Mouse (Mus musculus) liver, embryonic 16.5 days (tissue): Measurements from ENCODE around the gene Sox10. TPM values are rescaled to one million over a fixed set of nuclear protein-coding genes. Genes with fewer than 3 reads are reported as not detected.

Experiments used
- ATAC-seq: fragments of 200-750 bp; cut with Nextera tagmentation; 2 replicates; pipeline ENCODE4 v1.8.0; 2017; ENCODE audit warnings: low read depth, mild to moderate bottlenecking, moderate number of reproducible peaks, moderate library complexity
- H3K27ac ChIP-seq: fragments of 300-500 bp; sonication (generic); 2 replicates; pipeline ENCODE4 v1.5.1; 2014; ENCODE audit warnings: mild to moderate bottlenecking, low read length
- H3K27me3 ChIP-seq: fragments of 300-500 bp; sonication (generic); 2 replicates; pipeline ENCODE4 v1.6.1; 2014; ENCODE audit warnings: low read depth, low read length, mixed read lengths; ENCODE audit not compliant: control insufficient read depth, insufficient read depth
- H3K36me3 ChIP-seq: fragments of 300-500 bp; sonication (generic); 2 replicates; pipeline ENCODE4 v1.6.1; 2014; ENCODE audit warnings: mild to moderate bottlenecking; ENCODE audit not compliant: control insufficient read depth, insufficient read depth
- H3K4me1 ChIP-seq: fragments of 300-500 bp; sonication (generic); 2 replicates; pipeline ENCODE4 v1.6.1; 2014; ENCODE audit warnings: low read depth, low read length, mixed read lengths; ENCODE audit not compliant: control insufficient read depth
- H3K4me2 ChIP-seq: fragments of 300-500 bp; sonication (generic); 2 replicates; pipeline ENCODE4 v1.6.1; 2014; ENCODE audit warnings: low read depth, low read length, mixed read lengths
- H3K4me3 ChIP-seq: fragments of 300-500 bp; sonication (generic); 2 replicates; pipeline ENCODE4 v1.5.1; 2014; ENCODE audit warnings: low read depth, mild to moderate bottlenecking, low read length
- H3K9ac ChIP-seq: fragments of 300-500 bp; sonication (generic); 2 replicates; pipeline ENCODE4 v1.6.1; 2014; ENCODE audit warnings: low read depth, low read length
- H3K9me3 ChIP-seq: fragments of 300-500 bp; sonication (generic); replicated peaks from 2 replicates; pipeline ENCODE4 v1.6.1; 2016; ENCODE audit warnings: low read length; ENCODE audit not compliant: control insufficient read depth
- WGBS: fragments of 180-500 bp; shearing (Covaris S2); extraction: QIAGEN DNeasy Blood & Tissue Kit; methylation state at CpG from one replicate; pipeline ENCODE4 v1.1.7; 2014; ENCODE audit not compliant: insufficient replicate concordance; 5-methylcytosine and 5-hydroxymethylcytosine counted together
- polyA plus RNA-seq: library from polyadenylated mRNA; unstranded; fragments of >200 nt; fragmentation: Nextera tagmentation; extraction: Ambion mirVana; gene quantifications from 2 replicates; pipeline ENCODE4 v1.2.1, GENCODE M21; 2015

Sox10 gene
- polyA plus RNA-seq, 1 experiment from 2014 or later, result 0.13 TPM

DNA sequence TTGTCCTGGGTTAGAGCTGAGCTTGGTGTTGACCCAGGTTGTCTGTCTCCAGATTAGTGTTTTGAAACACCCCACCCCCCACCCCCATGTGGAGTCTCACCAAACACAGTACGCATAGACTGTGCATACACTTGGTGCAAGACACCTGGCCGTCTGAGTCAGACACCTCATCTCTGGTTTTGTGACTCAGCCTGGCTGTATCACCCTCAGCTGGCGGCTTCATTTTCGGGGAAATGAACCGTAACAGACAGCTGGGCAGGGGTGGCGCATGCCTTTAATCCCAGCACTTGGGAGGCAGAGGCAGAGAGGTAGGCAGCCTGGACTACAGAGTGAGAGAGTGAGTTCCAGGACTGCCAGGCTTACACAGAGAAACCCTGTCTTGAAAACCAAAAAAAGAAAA lies 11.9 kb upstream of the Sox10 start:
- no peak overlapping the region for H3K4me3 ChIP-seq
- H3K4me2 ChIP-seq, result no peak overlapping the region
- H3K9me3 ChIP-seq, result no peaks in the 10 kb centered on the region
- no peak overlapping the region for H3K27ac ChIP-seq
- ATAC-seq, result peak; percentile 25; the same call in 1 of the 2 replicates
- H3K4me1 ChIP-seq, result no peaks in the 10 kb centered on the region; the same call in none of the 2 replicates
- WGBS, result 58% methylated on average over 6 of the region's 6 CpGs
- no peaks in the 10 kb centered on the region for H3K27me3 ChIP-seq
- no peaks in the 10 kb centered on the region for H3K36me3 ChIP-seq
- H3K9ac ChIP-seq, result no peak overlapping the region

DNA sequence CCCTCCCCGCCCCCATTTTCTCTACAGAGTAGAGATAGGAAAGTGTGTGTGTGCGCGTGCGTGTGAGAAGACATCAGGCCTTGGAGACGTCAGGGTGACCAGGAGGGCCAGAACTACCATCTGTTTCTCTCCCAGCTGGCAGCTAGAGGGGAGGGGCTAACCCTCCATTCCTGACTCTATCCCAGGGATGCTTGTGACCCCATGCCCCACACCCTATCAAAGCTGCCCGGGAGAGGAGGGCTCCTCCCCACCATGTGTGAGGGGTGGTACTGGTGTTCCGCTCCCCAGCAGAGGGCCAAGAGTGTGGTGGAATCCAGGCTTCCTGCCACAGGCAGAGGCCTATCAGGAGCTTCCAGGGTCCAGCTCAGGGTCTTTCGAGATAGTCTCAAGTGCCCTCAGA lies 1.7 kb upstream of the Sox10 start:
- no peaks in the 10 kb centered on the region for H3K9me3 ChIP-seq
- H3K4me3 ChIP-seq, result no peak overlapping the region
- H3K4me2 ChIP-seq, result no peak overlapping the region
- H3K27me3 ChIP-seq, result peaks cover 37% of the 10 kb centered on the region
- WGBS, result 50% methylated on average over 8 of the region's 8 CpGs
- H3K36me3 ChIP-seq, result no peaks in the 10 kb centered on the region
- no peak overlapping the region for H3K9ac ChIP-seq
- no peaks in the 10 kb centered on the region for H3K4me1 ChIP-seq
- no peak for ATAC-seq
- H3K27ac ChIP-seq, result no peak overlapping the region

DNA sequence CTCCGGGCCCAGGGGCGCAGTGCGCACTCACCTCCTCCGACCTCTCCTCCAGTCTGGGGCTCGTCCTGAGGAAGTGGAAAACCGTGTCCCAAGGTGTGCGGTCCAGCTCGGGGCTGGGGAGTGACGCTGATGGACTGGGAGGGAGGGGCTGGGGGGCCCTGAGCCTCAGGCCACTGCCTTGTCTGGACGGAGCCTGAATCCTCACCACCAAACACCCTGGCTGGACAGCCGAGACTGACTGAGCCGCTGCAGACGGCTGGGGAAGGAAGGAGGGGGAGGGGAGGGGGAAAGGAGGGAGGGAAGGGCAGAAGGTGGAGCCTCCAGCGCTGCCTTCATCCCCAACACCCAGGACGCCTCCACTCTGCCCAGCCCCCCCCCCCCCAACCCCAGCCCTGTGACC lies 789 bp downstream of the Sox10 start:
- no peak for ATAC-seq
- Histone ChIP-seq H3K9me3 (no peaks in the 10 kb centered on the region), H3K4me1 (no peaks in the 10 kb centered on the region), H3K27me3 (peaks cover 44% of the 10 kb centered on the region), H3K4me3 (no peak overlapping the region), H3K9ac (no peak overlapping the region), H3K36me3 (no peaks in the 10 kb centered on the region), H3K27ac (no peak overlapping the region), H3K4me2 (no peak overlapping the region)
- 9% methylated on average over 13 of the region's 15 CpGs for WGBS

DNA sequence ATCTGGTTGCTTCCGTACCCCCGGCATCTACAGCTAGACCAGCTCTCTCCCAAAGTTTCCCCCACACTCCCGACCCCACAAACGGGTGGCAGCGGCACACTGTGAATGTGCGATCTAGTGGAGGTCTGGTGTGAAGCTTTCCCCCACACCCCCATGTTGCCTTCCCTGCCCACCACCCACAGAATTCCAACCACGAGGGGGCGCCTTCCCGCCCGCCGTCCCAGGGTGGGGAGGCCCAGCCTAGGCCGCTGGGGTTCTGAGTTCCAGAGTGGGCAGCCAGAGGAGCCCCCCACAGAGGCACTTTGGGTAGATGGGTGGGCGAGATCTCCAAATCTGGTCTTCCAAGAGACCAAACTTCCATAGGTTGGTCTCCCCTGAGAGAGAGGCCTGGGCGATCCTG lies 2.2 kb downstream of the Sox10 start:
- Histone ChIP-seq H3K27ac (no peak overlapping the region), H3K9ac (no peak overlapping the region), H3K4me1 (no peaks in the 10 kb centered on the region), H3K27me3 (peaks cover 44% of the 10 kb centered on the region), H3K9me3 (no peaks in the 10 kb centered on the region), H3K36me3 (no peaks in the 10 kb centered on the region), H3K4me3 (no peak overlapping the region), H3K4me2 (no peak overlapping the region)
- WGBS, result 34% methylated on average over 14 of the region's 14 CpGs
- no peak for ATAC-seq

DNA sequence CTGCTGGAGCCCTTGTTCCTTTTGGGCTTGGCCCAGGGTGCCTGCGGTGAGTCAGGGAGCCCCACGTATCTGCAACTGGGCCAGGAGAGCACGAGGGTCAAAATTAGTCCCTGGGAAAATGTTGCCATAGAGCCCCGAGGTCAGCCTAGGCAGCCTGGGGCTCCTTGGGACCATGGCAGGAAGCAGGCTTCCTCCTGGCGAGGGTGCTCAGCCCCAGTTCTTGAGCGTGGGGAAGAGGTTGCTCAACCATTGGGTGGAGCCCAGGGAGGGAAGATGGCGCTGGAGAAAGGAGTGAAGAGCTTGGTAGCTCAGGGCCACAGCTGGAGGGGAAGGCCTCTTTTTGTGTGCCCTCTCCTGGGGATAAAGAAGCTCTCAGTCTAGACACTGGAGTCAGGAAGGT lies 2.7 kb downstream of the Sox10 start:
- peaks cover 44% of the 10 kb centered on the region for H3K27me3 ChIP-seq
- H3K4me3 ChIP-seq, result no peak overlapping the region
- no peak overlapping the region for H3K27ac ChIP-seq
- H3K4me2 ChIP-seq, result no peak overlapping the region
- H3K9ac ChIP-seq, result no peak overlapping the region
- H3K36me3 ChIP-seq, result no peaks in the 10 kb centered on the region
- no peak for ATAC-seq
- no peaks in the 10 kb centered on the region for H3K9me3 ChIP-seq
- WGBS, result 38% methylated on average over 7 of the region's 7 CpGs
- no peaks in the 10 kb centered on the region for H3K4me1 ChIP-seq

DNA sequence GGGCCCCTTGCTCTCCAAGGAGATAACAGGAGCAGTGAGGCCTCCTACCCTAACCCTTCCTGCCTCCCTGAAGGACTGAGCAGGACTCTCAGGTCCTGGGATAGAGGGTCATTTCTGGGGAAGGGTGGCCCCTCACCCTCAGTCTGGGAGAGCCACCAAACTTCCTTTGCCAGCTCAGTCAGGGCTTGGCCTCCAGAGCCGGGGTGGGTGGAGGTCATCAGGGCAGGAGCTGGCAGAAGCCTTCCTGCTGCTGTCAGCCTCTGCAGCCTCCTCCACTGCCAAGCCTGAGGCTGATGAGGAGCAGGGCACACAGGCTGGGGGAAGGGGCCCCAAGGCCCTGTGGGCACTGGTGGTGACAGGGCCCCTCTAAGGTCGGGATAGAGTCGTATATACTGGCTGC lies 9.5 kb downstream of the Sox10 start:
- Histone ChIP-seq H3K4me2 (no peak overlapping the region), H3K27ac (no peak overlapping the region), H3K4me1 (no peaks in the 10 kb centered on the region; the same call in 1 of the 2 replicates), H3K27me3 (0 out of 2 replicates have a peak, but pooled peaks cover 7% of the 10 kb centered on the region), H3K9ac (no peak overlapping the region), H3K36me3 (peaks cover 4% of the 10 kb centered on the region; the same call in 1 of the 2 replicates), H3K4me3 (no peak overlapping the region), H3K9me3 (no peaks in the 10 kb centered on the region)
- 26% methylated on average over 3 of the region's 3 CpGs for WGBS
- no peak for ATAC-seq

DNA sequence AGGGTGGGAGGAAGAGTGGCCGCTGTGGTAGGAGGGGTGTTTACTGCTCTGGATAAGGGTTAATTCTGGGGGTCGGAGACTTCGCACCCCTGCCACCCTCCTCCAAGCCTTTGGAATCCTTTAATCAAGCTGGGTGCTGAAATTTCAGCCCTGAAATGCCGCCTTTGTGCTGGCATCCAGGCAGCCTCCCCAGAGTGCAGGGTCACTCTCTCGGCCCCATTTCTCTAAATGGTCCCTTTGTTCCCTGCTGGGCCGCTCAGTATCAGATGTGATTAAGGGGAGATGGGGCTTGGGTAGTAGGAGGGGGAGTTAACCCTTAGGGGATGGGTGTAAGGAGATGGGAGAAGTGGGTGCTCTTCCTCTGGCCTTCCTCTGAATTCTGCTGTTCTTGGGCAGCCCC lies 12.3 kb downstream of the Sox10 start:
- no peak overlapping the region for H3K27ac ChIP-seq
- no peak overlapping the region for H3K9ac ChIP-seq
- H3K27me3 ChIP-seq, result no peaks in the 10 kb centered on the region
- H3K36me3 ChIP-seq, result peaks cover 7% of the 10 kb centered on the region
- no peaks in the 10 kb centered on the region for H3K9me3 ChIP-seq
- WGBS, result 73% methylated on average over 6 of the region's 6 CpGs
- H3K4me3 ChIP-seq, result no peak overlapping the region
- ATAC-seq, result no peak
- H3K4me1 ChIP-seq, result no peaks in the 10 kb centered on the region; the same call in 1 of the 2 replicates
- H3K4me2 ChIP-seq, result no peak overlapping the region

DNA sequence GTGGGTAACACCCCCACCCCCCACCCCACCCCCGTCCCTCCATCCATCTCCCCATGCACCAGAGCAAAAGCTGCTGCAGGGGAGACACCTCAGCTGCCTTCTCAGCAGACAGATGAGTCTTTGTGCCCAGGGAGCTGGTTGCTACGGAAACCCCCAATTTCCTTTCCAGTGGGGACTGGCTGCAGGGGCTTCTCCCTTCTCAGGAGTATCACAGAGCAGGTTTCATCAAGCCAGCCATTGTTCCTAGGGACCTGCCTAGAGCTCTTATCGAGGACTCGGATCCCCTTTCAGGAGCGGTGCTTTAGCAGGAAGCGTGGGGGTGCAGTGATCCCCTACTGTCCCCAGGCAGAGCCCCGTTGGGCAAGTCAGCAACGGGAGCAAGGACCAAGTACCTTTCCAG lies 13.2 kb downstream of the Sox10 start:
- ATAC-seq, result no peak
- Histone ChIP-seq H3K9ac (no peak overlapping the region), H3K4me1 (no peaks in the 10 kb centered on the region; the same call in 1 of the 2 replicates), H3K36me3 (peaks cover 15% of the 10 kb centered on the region), H3K4me3 (no peak overlapping the region), H3K9me3 (no peaks in the 10 kb centered on the region), H3K27ac (no peak overlapping the region), H3K27me3 (no peaks in the 10 kb centered on the region), H3K4me2 (no peak overlapping the region)
- WGBS, result 79% methylated on average over 8 of the region's 8 CpGs

DNA sequence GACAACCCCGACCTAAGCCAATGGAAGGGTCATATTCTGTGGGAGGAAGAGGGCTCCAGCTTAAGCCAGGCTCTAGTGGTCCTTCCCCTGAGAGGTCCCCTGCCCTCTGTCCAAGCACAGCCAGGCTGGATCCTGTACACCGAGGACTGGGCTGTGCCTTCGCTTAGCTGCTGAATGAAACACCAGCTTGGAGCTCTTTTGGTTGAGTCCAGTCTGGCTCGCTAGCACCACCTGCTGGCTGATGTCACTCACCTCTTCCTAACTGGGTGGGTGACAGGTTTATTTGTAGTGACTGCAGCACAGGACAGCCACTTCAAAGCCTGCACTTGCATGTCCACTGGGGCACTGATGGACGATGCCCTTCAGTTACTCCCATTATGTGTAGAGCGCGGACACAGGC lies 16.5 kb downstream of the Sox10 start:
- H3K4me1 ChIP-seq, result no peaks in the 10 kb centered on the region; the same call in 1 of the 2 replicates
- H3K27ac ChIP-seq, result no peak overlapping the region
- no peak overlapping the region for H3K9ac ChIP-seq
- 0 out of 2 replicates have a peak, but pooled peaks have one; percentile 48 for ATAC-seq
- H3K4me2 ChIP-seq, result no peak overlapping the region
- no peaks in the 10 kb centered on the region for H3K27me3 ChIP-seq
- H3K36me3 ChIP-seq, result peaks cover 24% of the 10 kb centered on the region
- no peak overlapping the region for H3K4me3 ChIP-seq
- no peaks in the 10 kb centered on the region for H3K9me3 ChIP-seq
- 46% methylated on average over 7 of the region's 7 CpGs for WGBS
